Mouse (Mus musculus) heart, postnatal 4 days (tissue): ENCODE results near the gene Gm42906. TPM values are rescaled to one million over a fixed set of nuclear protein-coding genes. Genes with fewer than 3 reads are reported as not detected.

Source experiments
- DNase-seq: peaks from one replicate; pipeline ENCODE4 v3.0.0; 2021
- total RNA-seq, 2 experiments: library from RNA; stranded (reverse); gene quantifications; 2 replicates each; pipeline ENCODE4 v1.2.3; 2021

Gm42906 gene
- not detected for total RNA-seq

DNA sequence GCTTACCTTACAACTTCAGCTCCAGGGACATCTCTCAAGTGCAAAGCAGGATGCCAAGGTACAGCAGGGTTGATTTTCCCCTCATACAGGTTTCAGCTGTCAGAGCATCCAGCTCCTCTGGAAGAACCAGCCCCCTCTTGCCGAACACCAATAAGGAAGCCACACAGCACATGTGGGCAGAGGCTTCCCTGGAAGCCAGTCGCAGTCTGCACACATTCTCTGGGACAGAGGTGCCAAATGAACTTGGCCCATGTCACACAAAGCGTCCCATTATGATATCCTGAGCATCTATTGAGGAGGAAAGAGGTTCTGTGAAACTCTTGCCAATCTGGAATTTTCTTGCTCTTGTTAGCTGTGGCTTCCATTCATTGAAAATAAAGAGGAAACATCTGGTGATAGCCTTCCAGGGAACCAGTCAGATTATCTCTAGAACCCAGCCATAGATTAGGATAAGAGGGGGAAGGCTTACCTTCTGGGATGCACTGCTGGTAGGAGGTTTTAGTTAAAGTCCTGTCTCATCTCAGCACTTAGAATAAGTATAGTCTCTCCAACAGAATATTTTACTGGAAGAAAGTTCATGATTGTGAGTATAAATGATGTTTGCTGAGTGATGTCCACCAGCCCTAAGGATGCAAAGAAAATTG is at the start of gene Gm42906:
Gm42906 (minus strand) TSS at position 51 of the 644 bp plus-strand sequence.
- DNase-seq = no peak

DNA sequence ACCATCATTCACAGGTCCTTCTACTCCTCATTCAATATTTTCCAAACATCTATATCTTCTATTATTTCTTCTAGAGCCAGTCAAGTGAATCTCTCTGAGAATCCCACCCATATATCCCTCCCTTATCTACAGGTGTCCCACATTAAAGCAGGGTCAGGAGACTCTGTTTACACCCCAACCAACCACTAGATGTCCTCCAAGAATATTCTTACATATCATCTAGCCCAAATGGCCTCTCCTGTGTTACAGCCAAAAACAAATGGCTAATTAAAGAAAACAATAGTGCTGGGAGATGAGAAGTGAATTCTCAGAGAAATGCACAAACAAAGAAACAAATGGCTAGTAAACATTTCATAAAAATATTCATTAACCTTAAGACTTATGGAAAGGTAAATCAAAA is 17.7 kb upstream of the Gm42906 start:
- DNase-seq = no peak

DNA sequence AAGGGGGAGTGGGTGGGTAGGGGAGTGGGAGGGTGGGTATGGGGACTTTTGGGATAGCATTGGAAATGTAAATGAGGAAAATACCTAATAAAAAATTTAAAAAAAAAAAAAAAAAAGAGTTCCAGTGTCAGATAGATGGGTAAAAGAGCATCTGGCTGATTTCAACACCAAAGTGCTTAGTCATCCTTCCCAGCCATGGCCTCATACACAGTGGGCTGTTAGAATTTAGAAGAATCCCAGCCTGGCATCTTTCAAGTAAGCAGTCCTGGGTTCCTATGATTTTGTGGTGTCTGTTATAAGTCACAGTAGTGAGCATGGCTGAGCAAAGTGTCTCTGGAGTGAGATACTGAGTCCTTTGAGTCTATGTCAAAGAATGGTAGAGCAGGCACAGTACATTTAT is 7.1 kb upstream of the Gm42906 start:
- no peak for DNase-seq

DNA sequence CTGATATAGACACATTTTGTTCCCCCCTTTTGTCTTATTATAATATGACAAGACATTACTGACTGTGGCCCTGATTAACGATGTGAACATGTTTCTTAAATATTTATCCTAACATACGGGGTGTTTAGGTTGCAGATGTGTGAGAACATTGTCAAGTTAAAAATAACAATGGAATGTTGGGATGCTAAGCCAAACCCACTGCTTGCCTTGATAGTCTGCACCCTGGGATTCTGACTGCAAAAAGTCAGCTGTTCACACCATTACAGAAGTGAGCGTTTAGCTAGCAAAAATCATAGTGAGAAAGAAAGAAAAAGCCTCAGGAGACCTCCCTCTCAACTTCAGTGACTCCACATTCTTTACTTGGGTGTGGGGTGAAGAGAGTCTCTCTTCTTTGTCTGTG is 1.5 kb downstream of the Gm42906 start:
- no peak for DNase-seq

DNA sequence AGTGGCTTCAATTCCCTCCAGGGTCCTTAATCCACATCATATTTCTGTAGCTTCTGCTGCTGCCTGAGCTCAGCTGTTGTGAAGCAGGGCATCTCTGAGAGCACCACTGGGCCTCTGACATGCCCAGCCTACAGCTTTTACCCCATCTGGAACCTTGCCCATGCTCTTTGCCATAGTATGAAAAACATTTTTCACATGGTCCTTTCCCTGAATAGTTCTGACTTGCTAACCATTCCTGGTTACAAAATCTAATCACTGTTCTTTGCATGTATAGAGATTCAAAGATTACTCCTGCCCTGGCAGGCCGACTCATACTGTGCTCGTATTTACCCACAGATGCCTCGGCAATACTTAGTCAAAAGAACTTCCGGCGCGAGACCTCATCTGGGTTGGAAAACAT is 5.3 kb downstream of the Gm42906 start:
- no peak for DNase-seq

DNA sequence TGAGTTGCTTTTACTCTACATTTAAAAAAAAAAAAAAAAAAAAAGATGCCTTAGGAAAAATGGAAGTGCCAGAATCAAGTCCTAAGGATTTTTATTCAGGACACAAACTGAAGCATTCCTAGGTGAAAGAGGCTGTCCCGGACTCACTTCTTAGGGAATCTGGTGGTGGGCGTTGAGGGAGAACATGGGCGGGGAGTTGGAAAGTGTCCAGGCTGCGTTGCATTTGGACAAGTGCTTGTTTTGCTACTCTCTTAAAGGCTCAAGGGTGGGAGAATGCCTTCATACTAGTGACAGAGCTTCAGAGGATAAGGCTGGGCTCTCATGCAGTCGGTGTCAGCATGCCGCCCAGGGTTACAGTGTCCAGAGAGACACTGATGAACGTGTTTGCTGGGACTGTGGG is 6.1 kb downstream of the Gm42906 start:
- DNase-seq = peak; percentile 33

DNA sequence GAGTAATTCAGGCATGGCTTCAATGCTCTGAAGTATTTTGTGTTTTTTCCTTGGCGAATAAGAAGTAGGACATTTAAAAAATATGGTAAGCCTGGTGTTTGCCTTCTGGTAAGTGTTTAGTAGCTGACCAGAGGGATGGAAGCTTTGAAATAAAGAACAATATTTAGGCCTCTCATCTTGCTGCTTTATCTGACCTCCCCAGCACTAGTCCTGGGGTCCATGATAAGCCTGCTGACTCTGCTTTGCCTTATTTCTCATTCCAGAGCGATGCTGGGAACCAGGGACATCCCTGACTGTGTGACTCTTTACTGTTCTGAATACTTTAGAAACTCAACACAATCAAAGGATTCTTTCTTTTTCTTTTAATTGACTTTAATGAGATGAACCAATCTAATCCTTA is 9.4 kb downstream of the Gm42906 start:
- no peak for DNase-seq

DNA sequence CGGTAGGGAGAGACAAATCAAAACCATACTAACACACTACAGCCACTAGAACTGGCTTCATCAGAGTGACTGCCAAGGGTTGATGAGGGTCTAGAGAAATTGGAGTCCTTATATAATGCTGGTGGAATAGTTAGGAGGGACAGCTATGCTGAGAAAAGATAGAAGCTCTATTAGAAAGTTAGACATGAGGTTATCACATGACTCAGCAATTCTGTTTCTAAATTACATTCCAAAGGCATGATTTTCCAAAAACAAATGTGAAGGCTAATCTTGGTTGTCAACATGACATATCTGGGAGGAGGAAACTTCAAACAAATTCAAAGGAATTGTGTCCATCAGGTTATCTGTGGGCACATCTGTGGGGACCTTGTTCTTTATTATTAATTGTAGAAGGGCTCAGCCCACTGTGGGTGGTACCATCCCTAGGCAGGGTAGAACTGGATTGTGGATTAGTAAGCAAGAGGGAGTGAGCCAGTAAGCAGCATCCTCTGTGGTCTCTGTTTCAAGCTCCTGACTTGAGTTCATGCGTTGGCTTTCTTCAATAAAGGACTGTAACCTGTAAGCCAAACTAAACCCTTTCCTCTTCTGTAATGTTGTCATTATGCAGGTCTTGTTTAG is 10.4 kb downstream of the Gm42906 start:
- DNase-seq = no peak

DNA sequence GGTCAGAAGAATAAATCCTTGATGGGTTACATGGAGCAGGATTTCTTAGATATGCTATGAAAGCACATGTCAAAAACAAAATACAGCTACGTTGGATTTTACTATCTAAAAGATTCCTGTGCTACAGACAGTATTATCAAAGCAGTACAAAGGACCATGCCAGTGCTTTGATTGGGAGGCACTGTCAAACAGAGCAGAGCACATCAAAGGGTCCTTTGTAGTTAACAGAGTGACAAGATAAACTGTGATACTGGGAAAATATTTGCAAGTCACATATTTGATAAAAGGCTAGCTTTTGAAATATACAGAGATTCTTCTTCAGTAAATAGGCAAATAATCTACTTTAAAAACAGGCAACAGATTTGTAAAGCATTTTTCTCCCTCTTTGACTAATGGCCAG is 11.0 kb downstream of the Gm42906 start:
- no peak for DNase-seq

DNA sequence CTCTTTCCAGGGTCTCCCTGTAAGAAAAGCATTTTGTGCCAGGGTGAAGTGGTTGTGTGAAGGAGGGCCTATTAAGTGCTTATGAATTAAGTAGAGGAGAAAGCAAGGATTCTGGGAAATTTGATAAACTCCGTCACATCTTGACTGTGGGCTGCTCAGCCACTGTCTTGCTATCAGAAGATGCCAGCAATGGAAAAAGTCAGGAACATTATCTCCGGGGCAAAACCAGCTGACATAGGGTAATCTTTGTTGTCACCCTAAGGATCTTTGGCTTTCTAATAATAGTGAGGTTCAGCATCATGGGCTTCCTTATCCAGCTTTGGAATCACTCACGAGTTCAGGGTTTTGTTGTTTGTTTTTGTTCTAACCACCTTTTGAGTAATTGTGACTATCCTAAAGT is 14.3 kb downstream of the Gm42906 start:
- no peak for DNase-seq

DNA sequence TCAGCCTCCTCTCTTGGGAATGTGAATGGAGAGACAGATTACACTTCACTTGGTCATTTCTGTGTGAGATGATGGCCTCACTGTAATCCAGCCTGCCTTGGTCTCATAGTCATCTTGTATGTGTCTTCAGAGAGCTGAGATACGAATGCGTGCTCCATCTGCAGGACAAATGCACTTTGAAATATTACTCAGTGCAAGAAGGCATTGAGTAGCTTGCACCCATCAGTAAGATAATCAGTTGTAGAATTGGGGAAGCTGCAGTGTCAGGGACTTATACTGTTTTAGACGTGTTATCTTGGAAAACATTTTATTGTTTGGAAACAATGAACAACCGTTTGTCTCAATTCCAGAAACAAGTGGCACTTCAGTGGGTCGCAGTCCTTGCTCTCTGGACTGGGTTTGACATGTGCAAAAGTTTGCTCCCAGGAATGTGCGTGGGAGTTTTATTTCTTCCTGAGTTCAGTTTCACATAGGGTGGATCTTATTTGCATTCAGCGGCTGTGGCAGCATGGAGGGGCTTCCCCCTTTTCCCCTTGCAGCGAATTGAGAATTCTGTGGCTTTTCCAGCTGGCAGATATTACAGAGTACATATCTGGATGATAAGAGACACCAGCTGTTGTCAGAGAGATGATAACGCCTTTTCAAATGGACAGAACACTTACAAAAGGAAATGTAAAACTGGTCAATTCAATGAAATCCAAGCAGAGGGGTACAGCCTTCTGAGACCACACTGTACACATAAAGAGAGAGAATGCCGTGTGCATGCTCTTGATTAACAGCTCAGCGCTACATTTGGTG is 15.1 kb downstream of the Gm42906 start:
- no peak for DNase-seq

DNA sequence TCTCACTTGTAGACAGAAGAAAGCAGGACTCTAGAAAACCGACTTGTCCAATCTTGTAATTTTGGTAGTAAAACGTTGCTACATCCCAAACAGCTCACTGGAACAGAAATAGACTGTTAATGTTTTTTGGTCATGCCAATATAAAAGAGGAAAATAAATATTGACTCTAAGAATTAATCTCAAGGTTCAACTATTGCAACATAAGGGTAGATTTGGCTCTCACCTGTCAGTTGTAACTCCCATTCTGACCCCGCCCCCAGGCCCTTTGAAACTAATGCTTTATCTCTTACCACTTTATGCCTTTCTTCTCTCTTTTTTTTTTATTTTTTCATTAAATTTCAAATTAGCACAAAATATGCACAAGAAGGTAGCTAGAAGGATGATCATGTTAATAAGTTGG is 18.0 kb downstream of the Gm42906 start:
- no peak for DNase-seq

DNA sequence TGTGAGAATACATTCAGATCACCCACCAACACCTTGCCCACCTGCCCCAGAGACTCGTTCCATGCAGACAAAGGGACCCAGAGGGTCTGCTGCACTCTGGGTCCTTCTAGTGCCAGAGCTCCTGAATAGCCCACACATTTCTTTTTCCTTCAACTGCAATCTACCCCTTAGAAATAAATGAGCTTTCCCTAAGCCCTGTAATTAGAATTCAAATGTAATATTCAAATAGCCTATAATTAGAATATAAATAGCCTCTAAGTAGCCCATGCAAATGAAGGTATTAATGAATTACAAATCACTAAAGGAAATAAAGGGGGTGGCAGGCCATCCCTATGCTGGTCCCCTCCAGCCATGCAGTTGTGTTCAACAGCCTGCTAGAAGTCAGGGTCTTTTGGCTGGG is 18.7 kb downstream of the Gm42906 start:
- DNase-seq = no peak

DNA sequence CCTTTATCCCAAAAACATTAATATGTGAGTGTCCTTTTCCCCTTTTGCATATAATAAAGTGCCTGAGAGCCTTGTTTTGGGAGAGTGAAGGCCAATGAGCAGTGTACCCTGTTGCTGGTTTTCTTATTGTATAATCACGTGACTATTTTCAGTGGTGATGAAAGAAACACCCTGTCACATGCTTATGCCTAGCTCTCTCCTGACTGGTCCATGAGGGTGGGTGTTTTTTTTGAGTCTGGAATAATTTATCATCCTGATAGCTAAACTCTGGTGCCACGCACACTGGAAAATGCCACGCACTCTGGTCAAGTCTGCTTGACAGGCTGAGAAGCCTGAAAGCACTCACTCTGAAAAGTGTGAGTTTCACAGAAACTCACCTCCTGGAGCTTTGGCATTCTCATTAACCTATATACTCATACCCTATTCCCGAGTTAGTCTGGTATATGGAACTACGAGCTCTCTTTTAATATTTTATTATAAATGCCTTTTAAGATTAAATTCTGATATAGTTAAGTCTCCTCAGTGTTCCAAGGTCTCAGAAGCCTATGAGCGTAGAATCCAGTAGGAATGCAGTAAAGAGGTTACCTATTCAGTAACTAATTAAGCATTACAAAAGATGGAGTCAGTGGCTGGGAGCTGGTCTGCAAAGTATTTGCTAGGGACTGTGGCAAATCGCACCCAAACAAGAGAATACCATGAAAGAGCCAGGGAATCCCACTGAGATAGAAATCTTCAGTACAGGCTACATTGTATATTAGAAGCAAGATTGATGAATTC is 19.7 kb downstream of the Gm42906 start:
- no peak for DNase-seq

DNA sequence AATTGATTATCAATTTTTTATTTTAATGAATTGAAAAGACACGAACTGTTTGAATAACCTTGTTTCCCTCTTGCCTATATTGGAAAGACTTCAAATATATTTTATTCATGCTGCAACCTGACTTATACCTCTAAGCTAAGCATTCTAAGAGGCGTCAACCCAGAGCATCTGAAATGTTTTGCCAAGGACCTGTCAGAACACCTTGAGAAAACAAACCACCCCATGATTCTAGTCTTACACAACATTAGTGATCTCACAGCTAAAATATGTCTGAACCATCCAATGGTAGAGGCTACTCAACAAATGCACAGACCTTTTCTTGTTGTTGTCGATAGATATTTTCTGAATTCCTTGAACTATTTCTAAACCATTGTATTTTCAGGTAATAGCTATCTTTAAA is 20.5 kb downstream of the Gm42906 start:
- DNase-seq = no peak

DNA sequence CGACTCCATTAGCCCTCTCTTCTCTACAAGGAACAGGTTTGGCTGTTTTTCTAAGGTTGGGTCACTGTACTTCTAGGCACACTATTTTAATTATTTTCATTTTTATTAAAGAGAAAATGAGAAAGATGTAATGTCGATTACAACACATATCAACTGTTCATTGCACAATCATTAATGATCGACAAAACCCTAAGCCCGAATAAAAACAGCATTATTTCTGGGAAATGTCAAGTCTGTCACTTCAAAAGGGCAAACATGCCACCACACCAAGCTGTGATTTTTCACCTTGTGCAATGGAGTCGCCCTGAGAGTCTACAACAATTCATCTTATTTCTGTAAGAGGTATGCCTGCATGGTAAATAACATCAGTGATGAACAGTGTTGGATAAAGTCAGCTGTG is 21.7 kb downstream of the Gm42906 start:
- DNase-seq = no peak

DNA sequence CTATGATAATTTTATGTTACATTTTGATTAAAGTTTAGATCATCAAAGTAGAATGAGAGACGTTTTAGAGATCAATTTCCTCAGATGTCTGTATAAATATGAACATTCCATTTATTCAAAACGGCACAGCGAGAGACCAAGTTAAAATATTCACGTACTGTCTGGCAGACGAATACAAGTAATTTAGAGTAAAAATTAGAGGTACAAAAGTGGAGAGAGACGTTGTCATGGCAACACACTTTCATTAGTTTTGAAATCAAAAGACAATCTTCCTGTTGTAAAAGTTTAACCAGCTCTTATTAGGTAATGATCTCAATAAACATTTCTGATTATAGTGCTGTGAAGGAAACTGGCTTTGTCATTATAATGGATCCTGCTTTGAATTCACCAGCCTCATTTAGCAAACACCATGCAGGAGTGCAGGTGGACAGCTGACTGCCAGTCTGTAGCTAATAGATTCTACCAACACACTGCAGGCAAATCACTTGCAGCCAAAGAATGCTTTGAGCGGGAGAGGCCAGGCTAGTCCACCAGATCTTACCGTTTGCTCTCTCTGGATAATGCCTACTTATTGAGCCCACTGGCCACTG is 22.6 kb downstream of the Gm42906 start:
- no peak for DNase-seq

DNA sequence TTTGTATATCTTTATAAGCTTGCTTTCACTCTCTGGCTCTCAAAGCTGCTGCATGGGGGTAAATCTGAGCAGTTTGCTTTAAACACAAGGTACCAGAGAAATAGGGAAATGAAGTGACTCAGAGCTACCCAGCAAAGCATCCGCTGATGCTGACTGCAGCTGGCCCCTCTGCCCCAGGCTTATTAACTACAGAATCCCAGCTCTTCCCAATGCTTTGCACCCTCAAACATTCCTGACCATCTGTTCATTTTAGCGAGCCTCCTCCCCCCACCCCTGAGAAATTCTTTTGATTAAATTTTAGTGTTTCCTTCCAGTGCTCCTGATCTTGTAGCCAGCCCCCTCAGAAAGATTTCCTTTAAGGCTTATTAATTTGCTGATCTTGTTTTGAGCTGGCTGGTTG is 24.4 kb downstream of the Gm42906 start:
- no peak for DNase-seq

DNA sequence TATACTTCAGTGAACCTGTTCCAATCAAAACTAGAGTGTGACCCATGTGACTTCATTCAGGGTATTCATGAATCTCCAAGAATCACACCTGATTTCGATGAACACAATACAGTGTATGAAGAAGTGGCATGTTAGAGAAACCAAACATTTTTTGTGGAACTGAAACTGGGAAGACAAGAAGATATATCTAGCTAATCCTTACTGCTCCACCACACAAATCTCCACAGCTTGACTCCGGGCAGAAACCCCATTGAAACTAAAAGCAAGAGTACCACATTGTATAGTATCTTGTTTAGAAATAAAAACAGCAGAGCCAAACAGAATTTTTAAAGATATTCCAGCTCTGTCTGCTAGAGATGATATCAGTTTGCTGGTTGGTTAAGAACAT is 27.4 kb downstream of the Gm42906 start:
- DNase-seq = no peak

DNA sequence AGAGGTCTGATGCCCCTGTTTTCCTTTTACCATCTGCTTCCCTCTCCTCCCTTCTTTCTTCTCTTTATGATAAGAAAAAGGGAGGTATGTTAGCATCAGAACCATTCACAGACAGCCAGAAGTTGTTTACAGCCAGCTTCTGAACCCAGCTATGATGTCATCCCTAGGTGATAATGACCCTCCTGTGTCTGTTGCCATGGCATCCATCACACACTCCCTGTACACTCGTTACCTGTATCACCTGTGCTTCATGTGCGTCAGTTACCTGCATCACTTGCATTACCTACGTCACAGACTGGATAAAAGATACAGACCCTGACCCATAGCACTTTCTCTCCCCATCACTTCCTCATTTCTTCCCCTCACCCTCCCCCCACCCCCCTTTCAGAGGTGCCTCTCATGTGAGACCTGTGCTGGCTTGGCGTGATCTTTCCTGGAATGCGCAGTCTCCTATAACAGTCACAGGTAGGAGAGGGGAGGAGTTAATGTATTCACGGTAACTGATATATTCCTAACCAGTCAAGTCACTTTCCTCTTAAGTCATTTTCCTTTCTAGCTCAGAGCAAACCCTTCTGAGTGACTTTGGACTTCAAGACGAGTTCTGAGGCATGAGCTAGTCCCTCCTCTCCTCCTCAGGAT is 27.9 kb downstream of the Gm42906 start:
- DNase-seq = no peak

DNA sequence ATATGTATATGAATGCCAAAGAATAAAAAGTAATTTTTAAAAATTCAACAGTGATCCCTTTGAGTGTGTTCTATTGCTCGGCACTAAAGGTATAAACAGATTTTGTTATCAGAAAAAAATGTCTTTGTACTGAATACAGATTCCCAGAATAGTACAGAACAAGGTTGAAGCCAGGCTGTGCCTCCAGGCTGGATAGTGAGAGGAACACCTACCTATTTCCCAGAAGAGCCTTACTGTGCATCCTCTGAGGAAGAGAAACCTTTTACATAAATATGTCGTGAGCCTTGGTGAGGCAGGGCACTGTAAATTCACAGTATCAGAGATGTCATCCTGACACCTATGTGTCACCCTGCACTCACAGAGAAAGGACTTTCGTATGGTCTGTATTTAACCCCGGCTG is 31.8 kb downstream of the Gm42906 start:
- no peak for DNase-seq

DNA sequence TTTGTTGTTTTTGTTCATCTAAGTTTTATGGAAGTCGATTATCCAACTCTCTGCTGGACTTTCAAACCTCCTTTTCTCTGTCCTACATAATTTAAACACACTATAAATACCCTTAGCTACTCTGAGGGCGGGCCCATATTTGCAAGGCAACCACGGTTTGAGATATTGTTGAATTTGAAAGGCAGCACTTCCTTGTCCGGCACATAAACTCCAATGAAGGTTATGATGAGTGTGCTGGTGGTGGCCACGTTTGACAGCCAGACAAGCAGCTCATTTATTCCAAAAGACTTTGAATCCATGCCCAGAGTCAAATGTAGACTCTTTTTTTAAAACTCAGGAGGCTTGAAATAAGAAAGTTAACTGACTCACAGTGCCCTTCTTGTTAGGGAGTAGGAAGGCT is 33.3 kb downstream of the Gm42906 start:
- DNase-seq = no peak
